Mouse (Mus musculus): ENCODE data around the gene Cnksr1.

Cnksr1 gene

DNA sequence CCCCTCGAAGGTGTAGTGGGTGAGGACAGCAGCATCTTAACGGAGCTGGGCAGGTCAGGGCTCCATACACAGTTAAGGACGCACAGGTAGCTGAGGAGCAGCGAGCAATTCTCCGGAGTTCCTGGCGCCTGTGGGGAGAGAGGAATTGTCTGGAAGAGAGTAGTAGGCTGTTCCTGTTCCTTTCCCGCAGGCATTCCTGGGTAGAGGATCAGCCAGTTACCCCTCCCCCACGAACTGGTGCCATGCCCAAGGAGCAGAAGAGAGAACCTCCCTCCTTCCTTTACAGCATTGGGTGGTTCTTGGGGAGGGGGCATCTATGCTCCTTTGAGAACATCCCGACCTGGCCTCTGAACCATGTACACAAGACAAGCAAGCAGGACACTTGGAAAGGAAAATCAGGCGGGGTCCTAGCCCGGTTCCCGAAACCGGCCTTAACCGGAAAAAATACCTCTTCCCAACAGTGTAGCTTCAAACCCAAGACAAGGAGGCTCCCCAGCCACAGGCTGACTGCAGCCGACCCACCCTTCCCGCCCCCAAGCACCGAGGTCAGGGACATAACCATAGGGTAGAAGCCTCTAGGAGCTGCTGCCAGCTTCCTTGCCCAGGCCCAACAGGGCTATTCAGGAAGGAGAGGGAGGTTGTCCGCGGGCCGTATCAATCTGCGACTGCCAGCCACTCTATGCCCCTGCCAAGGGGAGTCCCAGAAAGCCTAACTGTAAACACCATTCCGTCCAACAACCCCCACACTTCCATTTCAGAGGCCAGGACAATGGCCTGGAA is 14.1 kb upstream of the Cnksr1 start:
- DNase-seq, result peak; percentile 57

GRCm38 (mm10) chr4:134251241-134252130 is 13.3 kb upstream of the Cnksr1 start:
- DNase-seq, result peak; percentile 48

DNA sequence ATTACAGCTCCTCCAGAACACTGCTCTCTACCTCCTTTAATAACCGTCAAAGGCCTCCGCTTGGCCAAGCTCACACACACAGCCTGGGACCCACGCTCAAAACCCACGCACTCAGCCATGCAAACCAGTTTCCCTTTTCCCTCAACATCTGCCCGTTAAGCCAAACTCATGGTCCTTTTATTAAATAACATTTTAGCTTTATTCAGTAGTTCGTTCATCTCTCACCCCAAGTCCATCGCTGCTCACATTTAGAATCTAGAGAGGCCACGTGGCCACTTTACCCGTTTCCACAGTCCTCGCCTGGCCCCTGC is 12.7 kb upstream of the Cnksr1 start:
- DNase-seq, result no peak

DNA sequence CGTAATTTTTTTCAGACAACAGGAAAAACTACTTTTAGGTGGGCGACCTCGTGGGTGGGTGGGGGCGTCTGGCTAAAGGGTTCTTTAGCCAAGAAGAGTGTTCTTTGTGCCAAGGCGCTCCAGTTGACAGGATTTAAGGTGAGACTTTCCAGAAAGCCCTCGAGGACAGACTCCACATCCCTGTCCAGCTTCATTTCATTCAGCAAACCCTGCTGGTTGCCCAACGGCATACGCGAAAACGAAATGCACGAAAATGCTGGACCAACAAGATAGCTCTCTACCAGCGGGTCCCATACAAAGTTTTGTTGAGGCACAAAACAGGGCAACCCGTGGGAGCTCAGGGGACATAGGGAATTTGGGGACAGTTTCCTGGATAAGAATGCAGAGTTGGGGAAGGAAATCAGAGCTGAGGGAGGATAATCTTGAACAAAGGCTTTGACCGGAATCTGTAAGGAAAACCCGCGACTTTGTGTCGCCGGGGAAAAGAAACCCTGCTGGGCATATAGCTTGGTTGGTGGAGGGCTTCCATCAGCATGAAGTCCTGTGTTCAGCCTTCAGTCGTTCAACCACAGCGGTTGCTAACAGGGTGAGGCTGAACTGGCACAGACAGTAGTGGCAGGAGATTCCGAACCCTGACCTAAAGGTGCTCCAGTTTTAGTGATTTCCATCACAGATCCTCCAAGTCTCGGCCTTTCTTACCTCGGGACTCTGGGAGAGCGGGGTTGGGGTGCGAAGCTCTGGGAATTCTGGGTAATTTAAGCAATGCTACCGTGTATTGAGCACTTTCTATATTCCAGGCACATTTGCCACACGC is 12.1 kb upstream of the Cnksr1 start:
- DNase-seq, result no peak

DNA sequence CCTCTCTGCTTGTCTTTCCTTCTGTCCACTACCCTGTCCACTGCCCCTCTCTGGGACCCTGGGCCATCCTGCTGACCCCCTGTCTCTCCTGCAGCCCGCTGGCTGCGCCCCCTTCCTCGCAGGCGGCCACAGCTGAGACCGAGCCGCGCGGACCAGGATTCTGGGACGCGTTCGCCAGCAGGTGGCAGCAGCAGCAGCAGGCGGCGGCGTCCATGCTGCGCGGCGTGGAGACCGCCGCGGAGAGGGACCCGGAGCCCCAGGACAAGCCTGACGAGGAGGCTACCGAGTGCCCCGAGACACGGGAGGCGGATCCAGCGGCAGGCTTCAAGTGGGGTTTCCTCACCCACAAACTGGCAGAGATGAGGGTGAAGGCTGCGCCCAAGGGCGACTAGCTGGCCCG is 11.5 kb upstream of the Cnksr1 start:
- peak; percentile 84 for DNase-seq

GRCm38 (mm10) chr4:134246719-134247258 is 8.6 kb upstream of the Cnksr1 start, which contains the start of gene Gm30191:
Gene Gm30191, plus strand, starts transcription at chr4:134246935.
- DNase-seq, result no peak

- DNase-seq, result no peak
Observed at GRCm38 (mm10) chr4:134246256-134246655, 8.1 kb upstream of the Cnksr1 start.

GRCm38 (mm10) chr4:134245148-134245843 is 7.1 kb upstream of the Cnksr1 start, which contains the start of gene Zfp593:
Gene Zfp593, minus strand, starts transcription at chr4:134245592.
- peak; percentile 96 for DNase-seq

GRCm38 (mm10) chr4:134243516-134244250 is 5.5 kb upstream of the Cnksr1 start, which contains the start of gene E130218I03Rik:
Gene E130218I03Rik, plus strand, starts transcription at chr4:134243662.
- DNase-seq, result no peak

- no peak for DNase-seq
Observed at GRCm38 (mm10) chr4:134238686-134239085, 487 bp upstream of the Cnksr1 start.

- DNase-seq, result no peak
Observed at GRCm38 (mm10) chr4:134237582-134238278, 469 bp downstream of the Cnksr1 start.

GRCm38 (mm10) chr4:134234876-134235275 is 3.3 kb downstream of the Cnksr1 start:
- no peak for DNase-seq

DNA sequence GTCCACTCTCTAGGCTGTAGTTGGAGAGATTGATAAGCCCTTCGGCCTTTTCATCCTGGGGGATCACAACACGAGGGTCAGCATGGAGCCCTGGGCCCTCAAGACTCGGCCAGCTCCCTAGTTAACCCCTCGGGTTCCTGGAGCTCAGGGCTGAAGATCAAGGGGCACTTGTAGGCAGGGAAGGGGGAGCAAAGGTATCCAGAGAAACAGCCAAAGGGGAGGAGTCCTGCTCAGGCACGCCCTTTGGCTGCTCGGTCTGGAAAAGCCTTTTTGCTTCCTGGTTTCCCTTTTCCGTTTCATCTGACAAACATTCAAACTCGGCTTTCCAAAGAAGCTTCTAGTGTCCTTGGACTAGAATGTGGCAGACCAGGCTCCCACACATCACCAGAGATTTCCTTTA is 7.8 kb downstream of the Cnksr1 start:
- no peak for DNase-seq

DNA sequence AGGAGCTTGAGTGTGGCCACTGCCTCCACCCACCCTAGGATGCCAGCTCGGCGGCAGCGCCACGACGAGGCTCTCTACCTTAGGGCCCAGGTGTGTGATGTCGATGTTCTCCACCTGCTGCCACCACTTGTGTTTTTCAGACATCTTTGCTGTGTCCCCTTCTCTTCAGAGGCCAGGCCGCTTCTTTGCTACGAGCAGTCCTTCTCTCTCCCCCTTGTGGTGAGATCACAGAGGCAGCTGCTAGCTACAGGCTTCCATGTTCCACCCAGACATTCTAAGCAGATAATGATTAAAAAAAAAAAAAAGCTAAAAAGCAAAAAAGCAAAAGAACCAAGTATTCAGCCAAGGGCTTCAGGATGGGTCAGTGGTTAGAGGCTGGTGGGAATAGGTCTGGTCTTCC is 11.0 kb downstream of the Cnksr1 start, which contains the start of gene Catsper4:
TSS of gene Catsper4 (minus strand) at position 190 of the 400 bp plus-strand sequence.
- no peak for DNase-seq

GRCm38 (mm10) chr4:134222793-134223600 is 15.2 kb downstream of the Cnksr1 start:
- no peak for DNase-seq

- DNase-seq, result no peak
Observed at GRCm38 (mm10) chr4:134206488-134207053, 31.6 kb downstream of the Cnksr1 start.

- DNase-seq, result no peak
Observed at GRCm38 (mm10) chr4:134203340-134203896, 34.8 kb downstream of the Cnksr1 start.

DNA sequence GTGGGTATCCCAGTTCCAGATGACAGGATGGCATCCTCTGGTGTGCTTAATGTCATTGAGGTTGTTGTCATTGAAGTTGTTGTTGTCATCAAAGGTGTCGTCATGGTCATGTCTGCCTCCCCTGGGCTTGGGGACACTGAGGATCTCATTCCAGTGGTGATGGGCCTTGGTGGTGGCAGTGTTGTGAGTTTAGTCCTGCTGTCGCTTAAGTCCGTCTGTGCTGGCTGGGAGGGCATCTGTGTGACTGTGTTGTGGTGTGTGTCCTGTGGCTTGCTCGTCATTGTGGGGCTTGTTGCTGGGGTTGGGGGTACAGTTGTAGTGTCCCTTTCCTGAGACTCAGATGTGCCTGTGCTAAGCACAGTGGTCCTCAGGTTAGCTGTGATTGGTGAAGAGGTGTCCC is 35.3 kb downstream of the Cnksr1 start, which contains the start of gene Gm7534:
TSS of gene Gm7534 (minus strand) at position 101 of the 400 bp plus-strand sequence.
- no peak for DNase-seq

- DNase-seq, result no peak
Observed at GRCm38 (mm10) chr4:134199371-134199770, 38.8 kb downstream of the Cnksr1 start.

Data from lung, postnatal 10 days (tissue).